Mouse (Mus musculus): ENCODE measurements at regions not wholly inside any gene's neighbourhood (a gene's known extent, or its start where the extent isn't known, plus 50 kb on each side); places are given as distances from the start of the nearest gene placed in this dataset.

GRCm38 (mm10) chr8:126789076-126789475 is 156.6 kb downstream of the Tomm20 start:
- Histone ChIP-seq H3K27me3 (ENCODE audit: insufficient read depth, poor library complexity, severe bottlenecking) (no peaks in the 10 kb centered on the region), H3K4me3 (no peak overlapping the region), H3K9me3 (peaks cover 5% of the 10 kb centered on the region), H3K4me1 (replicated peaks) (peaks cover 25% of the 10 kb centered on the region), H3K27ac (peak overlapping the region; percentile 40; the same call in 1 of the 2 replicates), H3K36me3 (no peaks in the 10 kb centered on the region)
- WGBS = 74% methylated on average over 4 of the region's 4 CpGs
- DNase-seq (ENCODE audit: low spot score) = no peak

- no peak for DNase-seq (ENCODE audit: low spot score)
- WGBS = 67% methylated on average over 4 of the region's 4 CpGs
- peaks cover 5% of the 10 kb centered on the region for H3K9me3 ChIP-seq
- peak overlapping the region; percentile 40 for H3K27ac ChIP-seq
- H3K27me3 ChIP-seq (ENCODE audit: insufficient read depth, poor library complexity, severe bottlenecking) = no peaks in the 10 kb centered on the region
- peaks cover 25% of the 10 kb centered on the region for H3K4me1 ChIP-seq (replicated peaks)
- H3K4me3 ChIP-seq = no peak overlapping the region
- H3K36me3 ChIP-seq = no peaks in the 10 kb centered on the region
Measured at GRCm38 (mm10) chr8:126788669-126789068, 157.0 kb downstream of the Tomm20 start.

- Histone ChIP-seq H3K36me3 (no peaks in the 10 kb centered on the region), H3K4me1 (replicated peaks) (peaks cover 25% of the 10 kb centered on the region), H3K4me3 (no peak overlapping the region), H3K27me3 (ENCODE audit: insufficient read depth, poor library complexity, severe bottlenecking) (no peaks in the 10 kb centered on the region), H3K9me3 (peaks cover 5% of the 10 kb centered on the region), H3K27ac (no peak overlapping the region)
- DNase-seq (ENCODE audit: low spot score) = no peak
- 88% methylated on average over 8 of the region's 8 CpGs for WGBS
Measured at GRCm38 (mm10) chr8:126787398-126787797, 158.2 kb downstream of the Tomm20 start.

- Histone ChIP-seq H3K27ac (no peak overlapping the region), H3K4me1 (replicated peaks) (peaks cover 25% of the 10 kb centered on the region), H3K9me3 (peaks cover 5% of the 10 kb centered on the region), H3K27me3 (ENCODE audit: insufficient read depth, poor library complexity, severe bottlenecking) (no peaks in the 10 kb centered on the region), H3K36me3 (no peaks in the 10 kb centered on the region), H3K4me3 (no peak overlapping the region)
- WGBS = 86% methylated on average over 3 of the region's 3 CpGs
- DNase-seq (ENCODE audit: low spot score) = no peak
Measured at GRCm38 (mm10) chr8:126785211-126785610, 160.4 kb downstream of the Tomm20 start.

GRCm38 (mm10) chr8:126784604-126785003 is 161.0 kb downstream of the Tomm20 start:
- Histone ChIP-seq H3K9me3 (peaks cover 5% of the 10 kb centered on the region), H3K36me3 (no peaks in the 10 kb centered on the region), H3K4me1 (replicated peaks) (peaks cover 26% of the 10 kb centered on the region), H3K4me3 (no peak overlapping the region), H3K27ac (no peak overlapping the region), H3K27me3 (ENCODE audit: insufficient read depth, poor library complexity, severe bottlenecking) (no peaks in the 10 kb centered on the region)
- 90% methylated on average over 4 of the region's 4 CpGs for WGBS
- DNase-seq (ENCODE audit: low spot score) = no peak

GRCm38 (mm10) chr8:126783703-126784440 is 161.8 kb downstream of the Tomm20 start:
- WGBS = 79% methylated on average over 12 of the region's 12 CpGs
- H3K4me3 ChIP-seq = no peak overlapping the region
- H3K27me3 ChIP-seq (ENCODE audit: insufficient read depth, poor library complexity, severe bottlenecking) = no peaks in the 10 kb centered on the region
- peaks cover 23% of the 10 kb centered on the region for H3K4me1 ChIP-seq (replicated peaks)
- no peak overlapping the region for H3K27ac ChIP-seq
- H3K36me3 ChIP-seq = no peaks in the 10 kb centered on the region
- no peak for DNase-seq (ENCODE audit: low spot score)
- peaks cover 5% of the 10 kb centered on the region for H3K9me3 ChIP-seq

GRCm38 (mm10) chr8:126778673-126779072 is 167.0 kb downstream of the Tomm20 start:
- H3K27me3 ChIP-seq (ENCODE audit: insufficient read depth, poor library complexity, severe bottlenecking) = no peaks in the 10 kb centered on the region
- DNase-seq (ENCODE audit: low spot score) = no peak
- 0 out of 2 replicates have a peak, but pooled peaks cover 5% of the 10 kb centered on the region for H3K9me3 ChIP-seq
- H3K4me3 ChIP-seq = no peak overlapping the region
- no peaks in the 10 kb centered on the region for H3K36me3 ChIP-seq
- H3K27ac ChIP-seq = no peak overlapping the region
- H3K4me1 ChIP-seq (replicated peaks) = 0 out of 2 replicates have a peak, but pooled peaks cover 4% of the 10 kb centered on the region
- 92% methylated on average over 7 of the region's 7 CpGs for WGBS

GRCm38 (mm10) chr8:126778131-126778530 is 167.5 kb downstream of the Tomm20 start:
- no peaks in the 10 kb centered on the region for H3K27me3 ChIP-seq (ENCODE audit: insufficient read depth, poor library complexity, severe bottlenecking)
- WGBS = 92% methylated on average over 7 of the region's 7 CpGs
- H3K4me3 ChIP-seq = no peak overlapping the region
- no peaks in the 10 kb centered on the region for H3K36me3 ChIP-seq
- DNase-seq (ENCODE audit: low spot score) = no peak
- H3K9me3 ChIP-seq = 0 out of 2 replicates have a peak, but pooled peaks cover 5% of the 10 kb centered on the region
- 0 out of 2 replicates have a peak, but pooled peaks cover 4% of the 10 kb centered on the region for H3K4me1 ChIP-seq (replicated peaks)
- no peak overlapping the region for H3K27ac ChIP-seq

- no peaks in the 10 kb centered on the region for H3K27me3 ChIP-seq (ENCODE audit: insufficient read depth, poor library complexity, severe bottlenecking)
- H3K4me3 ChIP-seq = no peak overlapping the region
- no peak for DNase-seq (ENCODE audit: low spot score)
- H3K36me3 ChIP-seq = no peaks in the 10 kb centered on the region
- H3K27ac ChIP-seq = no peak overlapping the region
- 88% methylated on average over 11 of the region's 11 CpGs for WGBS
- H3K4me1 ChIP-seq (replicated peaks) = 0 out of 2 replicates have a peak, but pooled peaks cover 4% of the 10 kb centered on the region
- H3K9me3 ChIP-seq = 0 out of 2 replicates have a peak, but pooled peaks cover 5% of the 10 kb centered on the region
Measured at GRCm38 (mm10) chr8:126776605-126777469, 168.8 kb downstream of the Tomm20 start.

GRCm38 (mm10) chr8:126775334-126775733 is 170.3 kb downstream of the Tomm20 start:
- 83% methylated on average over 3 of the region's 3 CpGs for WGBS
- no peak for DNase-seq (ENCODE audit: low spot score)
- Histone ChIP-seq H3K4me1 (replicated peaks) (0 out of 2 replicates have a peak, but pooled peaks cover 4% of the 10 kb centered on the region), H3K27me3 (ENCODE audit: insufficient read depth, poor library complexity, severe bottlenecking) (no peaks in the 10 kb centered on the region), H3K27ac (no peak overlapping the region), H3K9me3 (0 out of 2 replicates have a peak, but pooled peaks cover 5% of the 10 kb centered on the region), H3K4me3 (no peak overlapping the region), H3K36me3 (no peaks in the 10 kb centered on the region)

- WGBS = 79% methylated on average over 7 of the region's 7 CpGs
Measured at GRCm38 (mm10) chr8:126774816-126775215, 170.8 kb downstream of the Tomm20 start.

GRCm38 (mm10) chr8:126772748-126773147 is 172.9 kb downstream of the Tomm20 start:
- Histone ChIP-seq H3K36me3 (no peaks in the 10 kb centered on the region), H3K4me1 (replicated peaks) (no peaks in the 10 kb centered on the region), H3K27me3 (ENCODE audit: insufficient read depth, poor library complexity, severe bottlenecking) (no peaks in the 10 kb centered on the region), H3K4me3 (no peak overlapping the region), H3K9me3 (0 out of 2 replicates have a peak, but pooled peaks cover 5% of the 10 kb centered on the region), H3K27ac (no peak overlapping the region)
- WGBS = 85% methylated on average over 11 of the region's 11 CpGs
- DNase-seq (ENCODE audit: low spot score) = no peak

More at GRCm38 (mm10) chr8:126774816-126775215, 170.8 kb downstream of the Tomm20 start:
- H3K36me3 ChIP-seq = no peaks in the 10 kb centered on the region
- H3K9me3 ChIP-seq = 0 out of 2 replicates have a peak, but pooled peaks cover 5% of the 10 kb centered on the region
- DNase-seq (ENCODE audit: low spot score) = no peak
- no peak overlapping the region for H3K27ac ChIP-seq
- H3K4me1 ChIP-seq (replicated peaks) = 0 out of 2 replicates have a peak, but pooled peaks cover 4% of the 10 kb centered on the region
- no peaks in the 10 kb centered on the region for H3K27me3 ChIP-seq (ENCODE audit: insufficient read depth, poor library complexity, severe bottlenecking)
- H3K4me3 ChIP-seq = no peak overlapping the region

All from hindbrain, embryonic 10.5 days (tissue).